Mouse (Mus musculus): Measurements from ENCODE around the gene Dock9.
A peak's percentile ranks its signal among the peaks of the same experiment; 100 is the strongest.

Dock9 gene

DNA sequence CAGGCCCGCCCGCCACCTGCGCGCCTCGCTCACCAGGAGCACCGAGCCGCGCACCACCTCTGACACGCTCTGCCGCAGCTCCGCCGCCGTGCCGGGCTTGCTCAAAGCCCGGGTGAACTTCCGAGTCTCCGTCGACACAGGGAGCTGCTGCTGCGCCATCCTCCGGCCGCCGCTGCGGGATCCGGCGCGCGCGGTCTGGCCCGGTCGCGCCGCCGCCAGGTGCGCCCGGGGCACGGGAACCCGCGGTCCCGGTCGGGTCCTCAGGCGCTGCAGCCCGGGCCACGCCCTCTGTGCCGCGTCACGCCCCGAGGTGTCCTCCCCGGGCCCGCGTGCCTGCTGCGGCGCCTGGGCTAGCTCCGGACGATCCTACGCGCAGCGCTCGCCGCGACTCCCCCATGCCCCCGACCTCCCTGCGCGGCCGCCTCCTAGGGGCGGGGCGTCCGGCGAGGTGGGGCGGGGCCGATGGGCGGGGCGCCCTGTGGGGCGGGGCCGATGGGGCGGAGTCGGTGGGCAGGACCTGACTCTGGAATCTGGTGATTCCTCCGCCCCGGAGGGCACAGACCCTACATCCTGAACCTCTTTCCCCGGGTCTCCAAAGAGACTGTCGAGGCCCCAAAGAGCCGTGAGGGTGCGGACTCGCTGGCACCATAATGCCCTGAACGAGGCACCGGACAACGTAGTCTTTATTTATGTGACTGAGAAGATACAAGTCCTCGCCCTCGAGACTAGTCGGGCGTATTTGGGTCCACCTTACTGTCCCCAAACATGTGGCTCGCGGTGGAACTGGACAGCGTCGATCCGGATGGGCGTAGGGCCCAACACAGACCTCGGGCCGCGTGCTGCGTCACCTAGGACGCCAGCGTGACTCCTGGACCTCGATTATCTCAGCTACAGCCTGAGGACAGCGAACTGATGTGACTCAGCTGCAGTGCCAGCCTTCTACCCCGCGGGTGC is at the start of gene Dock9:
Dock9 (minus strand) TSS at position 381 of the 954 bp plus-strand sequence.
- DNase-seq, result peak; percentile 82 to 83

DNA sequence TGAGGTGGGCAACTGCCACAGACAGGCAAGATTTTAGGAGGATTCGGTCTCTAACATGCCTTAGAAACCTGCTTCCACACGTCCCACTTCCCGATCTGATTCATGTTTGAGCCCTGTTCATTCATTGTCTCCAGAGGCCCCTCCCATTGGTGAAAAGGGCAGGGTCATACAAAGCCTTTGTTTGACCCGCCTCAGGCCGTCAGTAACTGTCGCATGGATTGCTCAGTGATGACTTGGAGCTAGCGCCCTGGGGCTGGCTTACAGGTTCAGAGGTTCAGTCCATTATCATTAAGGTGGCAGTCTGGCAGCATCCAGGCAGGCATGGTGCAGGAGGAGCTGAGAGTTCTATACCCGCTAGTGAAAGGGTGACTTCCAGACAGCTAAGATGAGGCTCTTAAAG is 46.8 kb upstream of the Dock9 start:
- no peak for DNase-seq

DNA sequence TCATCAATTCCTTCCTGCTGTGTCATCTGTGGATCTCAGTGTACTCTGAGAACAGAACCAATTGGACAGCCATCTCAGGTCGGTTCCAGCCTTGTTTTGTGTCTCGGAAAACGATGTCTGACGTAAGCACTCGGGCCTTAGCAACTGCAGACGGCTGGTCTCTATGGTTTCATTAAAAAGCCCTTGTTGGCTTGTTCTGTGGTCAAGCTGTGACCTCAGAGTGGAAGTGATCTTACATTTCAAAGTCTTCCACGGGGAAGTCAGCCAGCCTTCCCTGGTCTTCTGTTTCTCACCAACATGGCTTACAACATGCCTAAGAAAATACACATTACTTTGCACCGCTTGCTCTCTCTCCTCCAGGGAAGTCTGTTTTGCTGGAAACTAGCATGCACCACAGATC is 42.6 kb upstream of the Dock9 start:
- DNase-seq, result no peak

DNA sequence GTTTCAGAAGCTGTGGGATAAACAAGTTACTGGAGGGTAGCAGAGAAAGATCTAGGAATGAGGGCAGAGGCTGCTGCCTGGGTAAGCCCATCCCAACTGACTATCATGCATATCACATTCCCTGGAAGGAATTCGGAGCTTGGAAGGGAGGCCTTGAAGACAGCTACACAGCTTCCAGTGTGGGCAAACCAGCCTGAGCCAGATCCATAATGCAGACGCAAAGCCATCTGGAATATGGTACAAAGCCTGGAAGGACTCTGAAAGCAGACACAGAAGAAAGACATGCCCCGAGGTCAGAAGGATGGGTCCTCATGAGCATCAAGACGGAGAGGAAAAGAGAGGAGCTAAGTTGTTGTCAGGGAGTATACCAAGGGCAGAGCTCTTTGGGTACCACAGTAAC is 40.5 kb upstream of the Dock9 start:
- no peak for DNase-seq

DNA sequence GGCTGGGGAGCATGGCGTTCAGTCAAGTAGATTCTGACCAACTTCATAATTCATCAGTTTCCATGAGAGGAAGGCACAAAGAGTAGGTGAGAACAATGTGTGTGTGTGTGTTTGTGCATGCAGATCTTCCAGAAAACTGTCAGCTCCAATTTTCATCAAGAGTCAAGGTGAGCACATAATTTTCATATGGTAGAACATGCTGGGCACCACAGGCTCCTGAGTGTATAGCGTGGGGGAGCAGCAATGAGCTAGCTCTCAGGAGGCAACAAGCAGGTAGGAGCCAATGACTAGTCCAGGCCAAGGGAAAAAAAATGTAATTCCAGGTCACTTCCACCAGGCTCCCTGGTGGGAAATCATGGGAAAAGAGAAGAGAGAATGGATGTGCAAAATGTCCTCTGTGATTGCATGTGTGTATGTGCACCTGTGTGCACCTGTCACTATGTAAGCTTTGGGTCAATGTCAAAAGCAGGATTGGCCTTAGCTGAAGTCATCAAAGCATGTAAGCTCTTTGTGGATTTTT is 35.4 kb upstream of the Dock9 start:
- DNase-seq, result no peak

DNA sequence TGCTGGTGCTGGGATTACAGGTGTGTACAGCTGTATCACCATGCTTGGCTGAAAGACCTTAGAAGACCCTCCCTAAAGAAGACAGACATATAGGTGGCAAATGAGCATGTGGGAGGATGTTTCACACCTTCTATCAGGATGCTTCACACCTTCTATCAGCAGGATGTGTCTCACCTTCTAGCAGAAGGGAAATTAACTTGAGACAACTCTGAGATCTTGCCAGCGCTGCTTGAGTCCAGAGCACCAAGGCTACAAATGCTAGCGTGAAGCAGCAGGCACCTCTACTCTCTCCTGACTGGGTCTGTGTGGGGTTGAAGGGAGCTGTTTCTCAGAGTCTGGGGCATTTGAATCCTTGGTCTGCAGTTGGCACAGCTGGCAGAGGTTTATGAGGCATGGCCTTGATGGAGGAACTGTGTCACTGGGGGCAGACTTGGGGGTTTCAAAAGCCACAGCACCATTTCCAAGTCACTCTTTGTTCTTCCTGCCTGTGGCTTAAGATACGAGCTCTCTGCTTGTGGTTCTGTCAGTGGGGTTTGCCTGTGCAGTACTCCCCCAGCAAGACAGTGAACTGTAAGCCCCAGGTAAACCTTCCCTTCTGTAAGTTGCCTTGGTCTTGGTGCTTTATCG is 32.3 kb upstream of the Dock9 start:
- peak; percentile 3 to 27 for DNase-seq

DNA sequence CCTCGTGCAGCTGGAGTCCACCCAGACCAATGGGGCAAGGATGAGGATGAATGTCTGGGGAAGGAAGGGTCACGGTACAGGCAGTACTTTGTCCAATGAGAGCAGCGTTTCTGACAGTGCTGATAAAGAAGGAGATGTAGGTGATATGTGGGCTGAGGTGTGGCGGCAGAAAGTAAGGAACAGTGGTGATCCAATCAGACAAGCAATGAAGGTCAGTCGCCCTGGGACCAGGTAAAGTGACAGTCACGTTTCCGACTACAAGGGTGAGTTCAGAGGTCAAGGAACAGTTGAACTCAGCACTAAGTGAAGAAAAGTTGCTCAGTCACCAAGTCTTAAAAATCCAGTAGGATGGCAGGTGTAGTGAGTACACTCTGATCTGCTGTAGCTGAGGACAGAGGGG is 29.5 kb upstream of the Dock9 start:
- no peak for DNase-seq

DNA sequence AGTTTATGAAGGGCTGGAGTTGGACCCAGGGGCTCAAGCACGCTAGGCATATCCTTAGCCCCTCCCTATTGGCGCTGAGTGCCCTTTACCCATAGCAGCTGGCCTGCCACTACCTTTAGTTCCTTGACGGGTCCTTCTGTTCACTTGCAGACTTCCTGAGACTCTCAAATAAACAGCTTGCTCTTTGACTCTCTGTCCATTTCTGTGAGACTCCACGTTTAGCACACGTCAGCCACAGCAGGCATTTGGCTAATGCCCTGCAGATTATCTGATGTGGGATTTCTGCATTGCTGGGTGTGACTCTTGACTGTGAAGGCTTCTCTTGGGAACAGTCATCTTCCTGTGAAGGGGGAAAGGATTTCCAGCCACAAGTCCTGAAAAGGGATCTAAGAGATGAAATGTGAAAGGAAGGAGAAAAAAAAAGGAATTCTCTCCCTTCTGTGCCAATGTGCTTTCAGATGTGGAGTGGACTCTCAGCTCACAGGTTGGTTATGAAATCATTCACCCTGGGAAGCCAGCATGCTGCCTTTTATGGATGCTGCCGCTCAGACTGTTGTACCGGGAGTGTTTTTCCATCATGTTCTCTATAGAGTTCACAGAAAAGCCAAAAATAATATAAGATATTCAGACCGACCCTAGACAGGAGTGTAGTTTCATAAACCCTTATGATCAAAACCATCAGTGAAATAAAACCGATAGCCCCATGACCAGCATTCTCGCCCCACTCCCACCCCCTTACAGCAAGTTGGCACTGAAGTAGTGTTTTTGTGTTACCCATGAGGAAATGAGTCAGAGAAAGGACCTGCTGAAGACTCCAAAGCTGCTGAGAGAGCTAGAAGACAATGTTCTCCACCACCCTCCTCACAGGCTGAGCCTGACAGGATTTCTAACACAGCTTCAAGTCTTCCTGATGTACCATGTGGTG is 28.1 kb upstream of the Dock9 start:
- DNase-seq, result no peak

DNA sequence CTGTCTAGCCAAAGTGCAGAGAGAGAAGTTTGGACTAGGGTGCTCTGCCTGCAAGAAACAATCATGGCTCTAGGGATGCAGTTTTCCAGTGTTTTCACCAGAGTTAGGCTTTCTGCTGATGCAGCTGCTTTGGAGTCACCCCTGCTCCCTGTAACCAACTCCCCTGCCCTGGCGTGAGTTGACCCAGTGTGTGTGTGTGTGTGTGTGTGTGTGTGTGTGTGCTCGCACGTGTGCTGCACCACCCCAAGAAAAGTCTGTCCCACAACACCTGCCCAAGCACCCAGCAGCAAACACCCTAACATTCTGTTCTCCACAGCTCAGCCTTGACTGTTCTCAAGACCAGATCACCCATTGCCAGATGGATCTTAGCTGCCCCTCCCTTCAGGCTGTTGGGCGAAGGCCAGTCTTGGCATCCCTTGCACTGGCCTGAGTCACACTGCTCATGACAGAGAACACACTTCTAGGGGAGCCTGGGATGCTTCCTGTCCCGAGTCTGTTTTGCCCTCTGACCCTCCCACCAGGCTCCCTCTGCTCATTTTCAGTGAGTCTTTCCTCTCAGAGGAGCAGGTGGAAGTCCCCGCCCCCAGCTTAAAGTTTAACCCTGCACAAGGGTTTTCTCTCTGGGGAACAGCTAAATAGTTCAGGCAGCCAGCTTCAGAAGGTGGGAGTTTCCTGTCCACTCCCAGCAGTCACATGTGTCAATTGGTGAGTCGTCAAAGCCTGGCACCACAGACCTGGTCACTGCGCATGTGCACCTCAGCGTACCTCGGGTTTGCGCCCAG is 26.9 kb upstream of the Dock9 start:
- peak; percentile 4 to 9 for DNase-seq

DNA sequence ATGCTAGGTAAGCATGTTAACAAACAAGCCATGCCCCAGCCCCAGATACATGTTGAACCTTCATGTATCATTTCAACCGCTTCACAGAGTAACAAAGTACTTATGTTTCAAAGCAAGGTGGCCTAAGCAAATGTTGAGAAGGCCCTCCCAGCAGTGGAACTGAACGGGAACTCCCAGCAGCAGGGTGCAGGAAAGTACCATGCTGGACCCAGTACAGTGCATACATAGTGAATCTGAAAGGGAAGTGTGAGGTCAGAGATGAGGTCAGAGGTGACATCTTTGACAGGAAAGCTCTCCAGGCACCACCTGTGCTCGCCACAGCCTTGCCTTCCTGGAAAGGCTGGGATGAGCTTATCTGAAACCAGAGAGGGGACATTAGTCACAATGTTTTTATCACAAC is 25.4 kb upstream of the Dock9 start:
- no peak for DNase-seq

DNA sequence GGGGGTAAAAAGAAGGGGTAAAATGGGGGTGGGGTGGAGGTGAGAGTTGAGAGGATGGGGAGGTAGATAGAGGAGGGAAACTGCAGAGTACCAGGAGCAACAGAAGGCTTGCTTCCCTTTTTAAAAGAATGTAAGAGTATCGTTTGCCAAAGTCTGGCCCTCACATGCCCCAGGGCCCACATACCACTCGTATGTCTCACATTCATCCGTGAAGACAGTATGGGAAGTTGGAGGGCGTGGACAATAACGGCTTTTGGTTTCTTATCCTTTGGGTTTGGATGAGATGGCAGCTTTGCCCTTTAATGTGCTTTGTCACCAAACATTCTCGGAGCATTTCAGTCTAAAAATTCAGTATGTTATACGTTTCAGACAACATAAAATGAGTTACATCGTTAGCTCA is 24.9 kb upstream of the Dock9 start:
- no peak for DNase-seq

DNA sequence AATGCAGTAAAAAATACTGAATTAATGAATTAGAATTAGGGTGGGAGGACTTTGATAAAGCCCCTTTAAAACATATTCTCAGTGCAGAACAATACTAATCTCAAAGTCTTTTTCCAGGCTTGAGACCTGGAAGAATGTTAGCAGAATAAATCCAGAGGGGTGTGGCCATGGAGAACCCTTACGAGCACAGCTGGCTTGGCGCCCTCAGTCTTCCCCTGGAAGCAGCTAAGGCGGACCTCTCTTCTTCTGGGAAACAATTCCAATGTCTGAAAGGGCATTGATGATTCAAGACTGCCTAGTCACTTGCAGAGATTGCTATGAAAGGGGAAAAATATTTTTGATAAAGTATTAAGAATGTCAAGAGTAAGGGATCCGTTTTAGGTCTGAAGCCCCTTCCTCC is 9.2 kb upstream of the Dock9 start:
- no peak for DNase-seq

DNA sequence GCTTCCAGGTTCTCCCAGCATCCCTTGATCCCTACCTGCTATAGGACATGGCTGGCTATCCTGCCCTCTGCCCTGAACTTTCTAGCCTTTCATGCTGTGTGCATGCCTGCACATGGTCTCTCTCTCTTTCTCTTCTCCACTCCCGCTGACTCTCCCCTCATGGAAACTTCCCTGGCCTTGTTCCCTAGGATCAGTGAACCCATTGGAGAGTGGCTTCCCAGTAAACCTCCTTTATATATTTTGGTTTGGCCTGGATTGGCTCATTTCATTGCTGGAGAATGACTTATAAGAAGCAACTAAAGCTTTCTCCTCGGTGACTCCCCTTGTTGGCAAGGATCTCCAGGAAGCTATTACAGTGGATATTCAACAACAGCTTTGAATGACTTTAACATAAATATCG is 8.7 kb upstream of the Dock9 start:
- DNase-seq, result no peak

DNA sequence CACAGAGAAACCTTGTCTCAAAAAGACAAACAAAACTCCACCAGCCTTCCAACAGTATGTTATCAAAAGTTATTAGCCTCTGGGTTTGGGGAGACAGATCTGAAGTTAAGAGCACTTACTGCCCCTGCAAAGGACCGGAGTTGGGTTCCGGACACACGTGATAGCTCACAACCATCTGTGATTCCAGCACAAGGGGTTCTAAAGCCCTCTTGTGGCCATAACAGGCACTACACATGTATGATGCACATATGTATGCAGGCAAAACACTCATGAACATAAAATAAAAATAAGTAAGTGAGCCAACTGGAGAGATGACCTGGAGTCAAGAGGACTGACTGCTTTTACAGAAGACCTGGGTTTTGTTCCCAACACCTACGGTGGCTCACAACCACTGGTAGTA is 6.8 kb upstream of the Dock9 start:
- DNase-seq, result no peak

DNA sequence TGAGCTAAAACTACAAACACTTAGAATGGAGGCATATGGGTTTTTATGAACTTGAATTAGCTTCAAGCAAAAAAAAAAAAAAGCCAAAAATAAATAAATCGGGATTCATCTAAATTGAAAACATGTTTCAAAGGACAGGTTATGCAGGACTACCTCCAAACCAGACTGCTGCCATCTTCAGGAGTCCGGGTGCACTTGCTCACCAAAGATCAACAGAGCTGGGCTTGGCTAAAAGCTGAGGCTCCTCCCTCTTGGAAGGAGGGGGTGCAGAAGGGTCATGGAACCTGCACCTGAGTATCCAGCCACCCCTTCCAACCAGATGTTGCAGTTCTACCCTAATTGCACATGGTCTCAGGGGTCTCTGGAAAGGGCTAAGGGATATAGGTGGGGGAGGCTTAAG is 3.3 kb upstream of the Dock9 start:
- DNase-seq, result peak; percentile 21 to 34

DNA sequence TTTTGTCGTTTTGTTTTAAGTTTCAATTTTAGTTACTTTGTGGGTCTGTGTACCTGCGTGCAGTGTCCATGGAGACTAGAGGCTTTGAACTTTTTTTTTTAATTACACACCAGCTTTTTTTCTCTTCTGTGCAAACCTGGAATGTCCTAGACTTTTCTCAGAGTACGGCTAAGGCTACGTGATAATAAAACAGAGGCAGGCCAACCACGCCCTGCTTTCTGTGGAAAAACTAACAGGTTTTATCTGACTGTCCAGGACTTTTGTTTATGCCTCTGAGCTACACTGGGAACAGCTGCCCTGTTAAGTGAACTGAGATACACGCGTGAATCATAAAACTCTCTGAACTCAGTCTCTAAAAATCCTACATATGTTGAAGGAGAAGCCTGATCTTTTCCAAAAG is 1.5 kb upstream of the Dock9 start:
- no peak for DNase-seq

DNA sequence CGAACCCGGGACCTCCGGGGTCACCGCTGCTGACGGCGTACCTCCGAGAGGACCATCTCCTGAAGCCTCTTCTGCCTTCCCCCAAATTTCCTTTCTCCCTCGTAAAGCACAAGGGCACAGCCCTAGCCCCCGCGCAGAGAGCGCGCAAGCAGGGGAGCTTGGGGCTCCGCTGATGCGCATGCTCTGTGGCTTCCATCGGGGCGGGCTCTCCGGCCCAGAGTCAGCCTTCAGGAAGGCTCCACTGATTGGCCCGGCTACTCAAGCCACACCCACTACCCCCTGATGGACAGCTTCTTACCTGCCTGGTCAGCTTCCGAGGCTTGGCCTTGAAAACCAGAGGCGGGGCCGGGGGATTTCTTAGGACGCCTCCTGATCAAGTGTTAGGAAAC is 768 bp upstream of the Dock9 start:
- peak; percentile 81 to 85 for DNase-seq

DNA sequence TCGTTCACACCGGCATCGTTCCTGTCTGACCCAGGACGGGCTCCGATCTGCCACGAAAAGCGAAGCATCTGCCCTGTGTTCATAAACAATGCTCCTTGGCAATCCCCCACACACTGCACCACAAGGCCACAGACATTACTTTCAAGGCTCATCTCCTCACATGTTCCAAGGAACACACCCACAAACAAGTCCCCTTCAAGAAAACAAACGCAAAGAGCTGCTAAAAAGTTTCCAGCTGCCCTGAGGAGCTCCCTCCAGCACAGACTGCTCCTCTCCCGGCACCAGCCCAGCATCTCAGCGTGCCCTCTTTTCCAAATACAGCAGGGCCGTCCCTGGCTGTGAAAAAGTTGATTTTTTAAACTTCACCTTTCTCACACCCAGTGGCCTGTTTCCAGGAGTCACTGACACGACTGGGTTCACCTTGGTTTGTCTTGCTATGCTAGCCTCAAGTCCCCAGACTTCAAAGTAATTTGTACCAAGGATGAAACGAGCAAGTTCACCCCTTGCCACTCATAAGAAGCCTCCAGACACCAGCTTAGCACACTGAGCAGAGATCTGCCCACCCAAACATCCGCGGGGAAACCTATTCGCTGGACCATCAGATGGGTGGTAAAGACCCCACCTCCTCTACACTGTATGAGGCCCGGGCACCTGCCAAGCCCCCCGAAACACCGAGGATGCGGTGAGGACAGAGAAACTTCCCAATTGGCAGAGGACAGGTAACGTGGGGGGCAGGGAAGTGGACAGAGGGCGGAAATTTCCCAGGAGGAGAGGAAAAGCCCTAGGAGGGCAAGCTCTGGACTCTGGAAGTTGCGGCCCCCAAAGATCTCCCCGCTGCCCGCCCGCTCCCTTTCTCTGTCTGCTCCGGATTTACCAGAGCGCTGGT is 823 bp downstream of the Dock9 start:
- no peak for DNase-seq

DNA sequence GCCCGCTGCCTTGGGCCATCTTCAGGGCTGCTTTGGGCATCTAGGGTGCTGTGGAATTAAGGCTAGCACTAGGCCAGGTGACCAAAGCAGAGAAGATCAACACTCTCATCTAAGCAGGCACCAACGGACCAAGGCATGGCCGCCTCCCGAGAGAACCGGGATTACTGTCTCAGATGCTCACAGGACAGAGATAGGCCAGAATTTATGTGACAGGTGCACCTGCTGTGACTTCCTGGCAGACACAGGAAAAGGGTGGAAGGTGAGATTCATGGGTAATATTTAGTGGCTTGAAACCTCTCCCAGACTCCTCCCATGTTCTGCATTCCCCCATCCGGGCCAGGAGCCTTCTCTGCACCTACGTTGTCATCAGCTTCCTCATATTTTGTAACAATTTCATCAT is 2.1 kb downstream of the Dock9 start:
- DNase-seq, result no peak

DNA sequence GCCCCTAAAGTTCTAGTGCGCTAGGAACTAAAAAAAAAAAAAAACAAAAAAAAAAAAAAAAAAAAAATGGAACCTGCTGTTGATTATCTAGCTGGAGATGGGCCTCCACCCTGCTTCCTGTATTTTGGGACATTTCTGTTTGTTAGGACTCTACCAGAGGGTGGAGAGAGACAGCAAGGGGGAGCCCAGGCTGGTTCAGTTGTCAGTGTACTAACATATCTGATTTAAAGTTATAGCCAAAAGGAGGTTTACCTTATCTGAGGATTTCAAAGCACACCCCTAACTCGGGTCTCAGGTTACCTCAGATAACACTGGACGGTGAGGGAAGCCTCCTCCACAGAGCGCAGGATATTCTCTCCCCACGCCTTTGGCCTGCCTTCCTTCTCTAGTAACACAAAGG is 4.0 kb downstream of the Dock9 start:
- DNase-seq, result no peak

DNA sequence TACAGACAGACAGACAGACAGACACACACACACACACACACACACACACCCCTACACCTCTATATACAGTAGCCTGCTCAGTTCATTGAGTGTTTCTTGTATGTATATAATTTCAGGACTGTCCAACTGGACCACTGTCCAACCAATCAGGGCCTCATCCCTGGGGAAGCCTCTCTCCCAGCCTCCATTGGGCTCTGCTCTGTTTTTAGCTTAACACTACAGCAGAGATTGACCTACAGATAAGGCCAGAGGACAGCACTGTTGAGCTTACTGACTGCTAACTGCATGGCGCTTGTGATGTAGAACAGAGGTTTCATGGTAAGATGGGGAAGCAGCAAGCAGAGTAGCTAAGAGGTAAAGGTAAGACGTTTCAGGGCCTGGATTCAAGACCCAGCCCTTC is 5.7 kb downstream of the Dock9 start:
- DNase-seq, result no peak

Data from thymus, adult 18-20 months (tissue).